Mouse (Mus musculus): ENCODE data around the gene Atp6v1c2. TPM values are rescaled to one million over a fixed set of nuclear protein-coding genes. Genes with fewer than 3 reads are reported as not detected.
A peak's percentile ranks its signal among the peaks of the same experiment; 100 is the strongest.

Gene Atp6v1c2
- polyA plus RNA-seq, 1 experiment, result not detected

DNA sequence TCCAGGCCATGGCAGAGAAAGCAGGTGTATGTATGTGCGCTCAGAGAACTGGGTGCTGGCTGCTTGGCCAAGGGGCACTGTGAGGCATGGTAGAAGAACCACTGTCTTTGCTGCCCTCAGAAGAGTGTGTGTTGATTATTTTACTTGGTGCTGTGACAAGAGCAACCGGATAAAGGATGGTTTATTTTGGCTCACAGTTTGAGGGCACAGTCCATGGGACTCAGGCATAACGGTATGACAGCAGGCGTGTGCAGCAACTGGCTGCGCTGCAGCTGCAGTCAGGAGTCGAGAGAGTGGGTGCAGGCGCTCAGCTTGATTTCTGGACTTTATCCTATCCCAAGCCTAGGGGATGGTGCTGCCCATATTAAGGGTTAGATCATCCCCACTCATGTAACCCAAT is 70.7 kb downstream of the Atp6v1c2 start:
- H3K27me3 ChIP-seq (ENCODE audit: control insufficient read depth, insufficient read depth, low read length), result no peaks in the 10 kb centered on the region
- H3K27ac ChIP-seq (ENCODE audit: insufficient read depth, low read depth, low read length), result no peak overlapping the region
- H3K36me3 ChIP-seq (ENCODE audit: control insufficient read depth, insufficient read depth, low read length), result no peaks in the 10 kb centered on the region
- no peaks in the 10 kb centered on the region for H3K4me1 ChIP-seq (ENCODE audit: control insufficient read depth, insufficient read depth, insufficient read length, low read length)
- H3K4me3 ChIP-seq (ENCODE audit: low read depth, low read length), result no peak overlapping the region
- no peak for TF ChIP-seq POLR2A (IDR thresholded peaks at IDR 0.05; ENCODE audit: low read depth, low read length)
- TF ChIP-seq CTCF (IDR thresholded peaks at IDR 0.05; ENCODE audit: extremely low read depth, insufficient read length, insufficient replicate concordance, low read depth, low read length), result no peak
- 52% methylated on average over 7 of the region's 7 CpGs for WGBS

DNA sequence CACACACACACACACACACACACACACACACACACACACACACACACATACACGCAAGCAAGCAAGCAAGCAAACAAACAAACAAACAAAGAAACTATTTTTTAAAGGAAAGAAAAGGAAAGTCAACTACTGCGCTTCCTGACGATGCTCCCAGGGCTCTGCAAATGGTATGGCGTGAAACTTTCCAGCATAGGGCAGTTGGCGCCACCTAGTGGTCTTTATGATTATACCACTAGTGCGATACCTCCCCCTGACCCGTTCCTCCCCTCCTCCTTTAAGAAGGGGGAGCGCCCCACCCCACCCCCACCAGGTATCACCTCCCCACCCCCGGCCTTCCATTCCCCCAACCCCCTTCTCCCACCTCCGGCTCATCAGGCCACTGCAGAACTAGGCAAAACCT is 72.3 kb downstream of the Atp6v1c2 start:
- H3K36me3 ChIP-seq (ENCODE audit: control insufficient read depth, insufficient read depth, low read length), result no peaks in the 10 kb centered on the region
- H3K27me3 ChIP-seq (ENCODE audit: control insufficient read depth, insufficient read depth, low read length), result no peaks in the 10 kb centered on the region; the same call in 1 of the 2 replicates
- TF ChIP-seq CTCF (IDR thresholded peaks at IDR 0.05; ENCODE audit: extremely low read depth, insufficient read length, insufficient replicate concordance, low read depth, low read length) (peak; percentile 66; the same call in 1 of the 2 replicates), POLR2A (IDR thresholded peaks at IDR 0.05; ENCODE audit: low read depth, low read length) (no peak)
- no peak overlapping the region for H3K27ac ChIP-seq (ENCODE audit: insufficient read depth, low read depth, low read length)
- H3K4me1 ChIP-seq (ENCODE audit: control insufficient read depth, insufficient read depth, insufficient read length, low read length), result no peaks in the 10 kb centered on the region
- WGBS, result 5% methylated on average over 9 of the region's 10 CpGs
- no peak overlapping the region for H3K4me3 ChIP-seq (ENCODE audit: low read depth, low read length)

DNA sequence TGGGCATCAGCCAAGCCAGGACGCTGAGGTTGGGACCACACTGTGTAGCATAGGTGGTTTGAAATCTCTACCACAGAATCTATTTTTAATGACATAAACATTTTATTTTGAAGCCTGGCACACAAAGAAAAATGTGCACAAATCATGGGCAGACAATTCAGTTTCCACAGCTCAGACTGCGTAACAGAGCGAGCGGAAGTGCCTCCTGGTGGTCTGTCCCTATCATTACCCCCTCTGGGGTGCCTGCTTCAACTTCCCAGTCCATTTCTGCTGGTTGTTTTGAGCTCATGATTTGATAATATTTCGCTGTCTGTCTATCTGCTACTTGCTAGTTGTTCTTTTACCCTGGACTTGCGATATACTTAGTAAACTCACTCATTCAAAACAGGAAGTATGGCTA is 73.6 kb downstream of the Atp6v1c2 start:
- TF ChIP-seq CTCF (IDR thresholded peaks at IDR 0.05; ENCODE audit: extremely low read depth, insufficient read length, insufficient replicate concordance, low read depth, low read length), result no peak
- no peak for TF ChIP-seq POLR2A (IDR thresholded peaks at IDR 0.05; ENCODE audit: low read depth, low read length)
- Histone ChIP-seq H3K27ac (ENCODE audit: insufficient read depth, low read depth, low read length) (no peak overlapping the region), H3K4me3 (ENCODE audit: low read depth, low read length) (no peak overlapping the region), H3K4me1 (ENCODE audit: control insufficient read depth, insufficient read depth, insufficient read length, low read length) (no peaks in the 10 kb centered on the region), H3K27me3 (ENCODE audit: control insufficient read depth, insufficient read depth, low read length) (no peaks in the 10 kb centered on the region; the same call in 1 of the 2 replicates), H3K36me3 (ENCODE audit: control insufficient read depth, insufficient read depth, low read length) (no peaks in the 10 kb centered on the region)
- WGBS, result 82% methylated on average over 6 of the region's 6 CpGs

DNA sequence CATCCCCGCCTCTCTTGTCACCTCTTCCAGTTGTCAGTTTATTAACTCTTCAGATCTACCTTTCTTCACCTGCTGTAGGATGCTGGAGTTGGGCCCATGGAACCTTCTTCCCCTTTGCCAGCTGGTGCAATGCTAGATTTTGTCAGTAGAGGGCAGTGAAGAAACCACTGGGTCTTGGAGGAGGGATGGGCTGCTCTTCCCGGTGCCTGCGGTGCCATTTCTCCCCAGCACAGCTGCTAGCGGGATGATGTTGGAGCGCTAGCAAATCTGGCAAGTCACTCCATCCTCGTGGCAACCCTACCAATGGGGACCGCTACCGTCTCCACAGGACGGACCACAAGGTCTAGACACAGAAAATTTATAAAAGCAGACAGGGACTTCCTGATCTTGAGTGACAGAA is 76.1 kb downstream of the Atp6v1c2 start:
- Histone ChIP-seq H3K36me3 (ENCODE audit: control insufficient read depth, insufficient read depth, low read length) (no peaks in the 10 kb centered on the region), H3K4me3 (ENCODE audit: low read depth, low read length) (no peak overlapping the region), H3K27ac (ENCODE audit: insufficient read depth, low read depth, low read length) (no peak overlapping the region), H3K4me1 (ENCODE audit: control insufficient read depth, insufficient read depth, insufficient read length, low read length) (no peaks in the 10 kb centered on the region), H3K27me3 (ENCODE audit: control insufficient read depth, insufficient read depth, low read length) (no peaks in the 10 kb centered on the region; the same call in 1 of the 2 replicates)
- TF ChIP-seq CTCF (IDR thresholded peaks at IDR 0.05; ENCODE audit: extremely low read depth, insufficient read length, insufficient replicate concordance, low read depth, low read length) (peak; percentile 62; the same call in 1 of the 2 replicates), POLR2A (IDR thresholded peaks at IDR 0.05; ENCODE audit: low read depth, low read length) (no peak)
- 11% methylated on average over 9 of the region's 9 CpGs for WGBS

DNA sequence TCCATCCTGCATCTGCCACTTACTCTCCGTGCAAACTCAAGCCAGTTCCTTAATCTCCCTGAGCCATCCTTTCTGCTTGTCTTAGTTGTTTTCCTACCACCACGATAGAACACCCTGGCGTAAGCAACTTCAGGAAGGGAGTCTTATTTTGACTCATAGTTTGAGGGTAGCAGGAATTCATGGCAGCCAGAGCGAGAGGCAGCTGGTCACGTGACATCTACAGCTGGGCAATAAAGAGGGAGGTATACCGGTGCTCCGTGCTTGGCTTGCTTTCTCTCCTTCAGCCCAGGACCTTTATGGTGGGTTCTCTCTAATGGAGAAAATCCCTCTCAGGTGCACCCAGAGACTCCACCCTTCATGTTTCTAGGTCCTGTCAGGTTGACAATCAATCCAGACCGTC is 78.2 kb downstream of the Atp6v1c2 start:
- TF ChIP-seq CTCF (IDR thresholded peaks at IDR 0.05; ENCODE audit: extremely low read depth, insufficient read length, insufficient replicate concordance, low read depth, low read length) (no peak), POLR2A (IDR thresholded peaks at IDR 0.05; ENCODE audit: low read depth, low read length) (no peak)
- H3K27me3 ChIP-seq (ENCODE audit: control insufficient read depth, insufficient read depth, low read length), result no peaks in the 10 kb centered on the region; the same call in 1 of the 2 replicates
- no peaks in the 10 kb centered on the region for H3K4me1 ChIP-seq (ENCODE audit: control insufficient read depth, insufficient read depth, insufficient read length, low read length)
- no peak overlapping the region for H3K27ac ChIP-seq (ENCODE audit: insufficient read depth, low read depth, low read length)
- H3K36me3 ChIP-seq (ENCODE audit: control insufficient read depth, insufficient read depth, low read length), result no peaks in the 10 kb centered on the region
- WGBS, result 50% methylated on average over 8 of the region's 8 CpGs
- H3K4me3 ChIP-seq (ENCODE audit: low read depth, low read length), result no peak overlapping the region

DNA sequence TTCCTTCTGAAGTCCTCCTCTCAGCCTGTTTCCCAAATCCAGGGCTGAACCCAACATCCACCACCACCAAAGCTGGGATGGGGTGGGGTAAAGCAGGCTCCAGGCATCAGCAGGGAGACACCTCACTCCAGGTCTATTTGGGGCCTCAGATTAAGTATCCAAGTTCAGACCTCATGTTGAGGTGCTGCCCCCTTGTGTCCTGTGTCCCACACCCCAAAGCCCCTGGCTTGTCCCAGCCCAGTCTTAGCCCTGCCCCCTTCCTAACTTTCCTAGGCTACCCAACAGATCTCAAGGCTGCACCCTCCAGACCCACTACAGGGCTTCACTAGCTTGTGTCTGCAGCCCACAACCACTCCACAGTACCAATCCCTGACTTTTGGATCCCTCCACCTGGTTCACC is 87.1 kb downstream of the Atp6v1c2 start:
- Histone ChIP-seq H3K36me3 (ENCODE audit: control insufficient read depth, insufficient read depth, low read length) (no peaks in the 10 kb centered on the region), H3K27me3 (ENCODE audit: control insufficient read depth, insufficient read depth, low read length) (no peaks in the 10 kb centered on the region), H3K27ac (ENCODE audit: insufficient read depth, low read depth, low read length) (no peak overlapping the region), H3K4me1 (ENCODE audit: control insufficient read depth, insufficient read depth, insufficient read length, low read length) (no peaks in the 10 kb centered on the region), H3K4me3 (ENCODE audit: low read depth, low read length) (no peak overlapping the region)
- no peak for TF ChIP-seq POLR2A (IDR thresholded peaks at IDR 0.05; ENCODE audit: low read depth, low read length)
- TF ChIP-seq CTCF (IDR thresholded peaks at IDR 0.05; ENCODE audit: extremely low read depth, insufficient read length, insufficient replicate concordance, low read depth, low read length), result no peak

DNA sequence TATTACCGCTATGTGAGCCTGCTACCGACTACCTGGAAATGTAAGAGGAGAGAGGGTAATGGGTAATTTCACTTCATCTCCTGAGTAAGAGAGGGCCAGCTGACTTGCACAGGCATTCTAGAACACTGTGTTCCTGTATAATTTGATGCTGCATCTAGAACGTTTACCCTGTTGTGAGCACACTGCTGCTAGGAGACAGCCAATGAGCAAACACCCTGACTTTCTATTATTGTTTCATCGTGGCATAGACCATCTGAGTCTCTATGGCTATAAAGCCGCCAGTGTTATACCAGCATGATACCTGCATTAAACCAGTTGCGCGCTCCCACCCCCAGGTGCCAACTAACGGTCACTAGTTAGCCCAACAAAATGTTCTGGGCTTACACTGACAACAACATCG is 87.5 kb downstream of the Atp6v1c2 start:
- Histone ChIP-seq H3K27ac (ENCODE audit: insufficient read depth, low read depth, low read length) (no peak overlapping the region), H3K4me1 (ENCODE audit: control insufficient read depth, insufficient read depth, insufficient read length, low read length) (no peaks in the 10 kb centered on the region), H3K4me3 (ENCODE audit: low read depth, low read length) (no peak overlapping the region), H3K27me3 (ENCODE audit: control insufficient read depth, insufficient read depth, low read length) (no peaks in the 10 kb centered on the region), H3K36me3 (ENCODE audit: control insufficient read depth, insufficient read depth, low read length) (no peaks in the 10 kb centered on the region)
- WGBS, result 90% methylated on average over 9 of the region's 9 CpGs
- TF ChIP-seq CTCF (IDR thresholded peaks at IDR 0.05; ENCODE audit: extremely low read depth, insufficient read length, insufficient replicate concordance, low read depth, low read length), result no peak
- no peak for TF ChIP-seq POLR2A (IDR thresholded peaks at IDR 0.05; ENCODE audit: low read depth, low read length)

DNA sequence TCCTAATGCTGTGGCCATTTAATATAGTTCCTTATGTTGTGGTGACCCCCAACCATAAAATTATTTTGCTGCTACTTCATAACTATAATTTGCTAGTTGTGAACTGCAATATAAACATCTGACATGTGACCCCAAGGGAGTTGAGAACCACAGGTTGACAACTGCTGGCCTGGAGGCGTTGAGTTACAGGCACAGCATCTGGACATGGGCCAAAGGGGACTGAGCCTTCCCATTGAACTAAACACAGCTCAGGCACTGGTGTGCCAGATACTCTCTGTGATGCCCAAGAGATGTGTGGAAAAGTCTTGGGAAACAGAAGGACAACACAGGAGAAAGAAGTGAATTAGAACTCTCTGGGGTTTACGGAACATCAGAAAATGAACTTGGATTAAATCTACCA is 88.1 kb downstream of the Atp6v1c2 start:
- Histone ChIP-seq H3K27me3 (ENCODE audit: control insufficient read depth, insufficient read depth, low read length) (no peaks in the 10 kb centered on the region), H3K4me3 (ENCODE audit: low read depth, low read length) (no peak overlapping the region), H3K4me1 (ENCODE audit: control insufficient read depth, insufficient read depth, insufficient read length, low read length) (no peaks in the 10 kb centered on the region), H3K27ac (ENCODE audit: insufficient read depth, low read depth, low read length) (no peak overlapping the region), H3K36me3 (ENCODE audit: control insufficient read depth, insufficient read depth, low read length) (no peaks in the 10 kb centered on the region)
- no peak for TF ChIP-seq CTCF (IDR thresholded peaks at IDR 0.05; ENCODE audit: extremely low read depth, insufficient read length, insufficient replicate concordance, low read depth, low read length)
- TF ChIP-seq POLR2A (IDR thresholded peaks at IDR 0.05; ENCODE audit: low read depth, low read length), result no peak
- WGBS, result 69% methylated on average over 2 of the region's 2 CpGs

Measured in small intestine, adult 2 months (tissue).